Mouse (Mus musculus): ENCODE measurements around the gene Drc3. TPM values are rescaled to one million over a fixed set of nuclear protein-coding genes. Genes with fewer than 3 reads are reported as not detected.

The Drc3 gene
- polyA plus RNA-seq, 2 experiments = 0.20 to 0.39 TPM

DNA sequence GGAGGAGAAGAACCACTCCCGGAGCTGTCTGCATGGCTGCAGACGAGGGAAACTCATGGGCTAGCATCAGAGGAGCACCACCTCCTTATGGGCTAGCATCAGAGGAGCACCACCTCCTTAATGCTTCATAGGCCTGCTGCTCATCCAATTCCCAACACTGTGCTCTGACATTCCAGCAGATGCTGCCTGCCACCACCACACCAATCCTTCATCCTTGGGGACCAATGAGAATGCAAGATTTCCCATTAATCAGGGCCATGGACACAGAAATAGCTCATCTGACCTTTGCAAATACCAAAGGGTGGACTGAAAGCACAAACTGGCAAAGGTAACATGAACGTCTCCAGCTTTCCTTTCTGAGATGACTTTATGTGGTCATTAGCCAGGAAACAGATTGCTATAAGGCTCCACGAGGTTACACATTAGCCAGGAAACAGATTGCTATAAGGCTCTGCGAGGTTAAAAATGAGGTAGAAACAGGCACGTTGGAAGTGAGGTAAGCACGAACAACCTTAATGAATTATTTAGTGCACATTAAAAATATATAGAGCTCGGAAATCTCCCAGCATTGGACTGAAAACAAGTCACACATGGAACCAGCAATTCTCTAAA lies 32.6 kb upstream of the Drc3 start:
- no peak for ATAC-seq (ENCODE audit: insufficient read depth)
- 40% methylated on average over 8 of the region's 8 CpGs for WGBS (ENCODE audit: insufficient replicate concordance)
- H3K27ac ChIP-seq = no peak overlapping the region

GRCm38 (mm10) chr11:60321438-60321837 lies 31.7 kb upstream of the Drc3 start:
- no peak overlapping the region for H3K27ac ChIP-seq
- WGBS (ENCODE audit: insufficient replicate concordance) = 68% methylated on average over 2 of the region's 2 CpGs
- H3K9me3 ChIP-seq (ENCODE audit: control insufficient read depth, low read length) = no peaks in the 10 kb centered on the region
- no peak overlapping the region for H3K9ac ChIP-seq (replicated peaks)
- no peaks in the 10 kb centered on the region for H3K36me3 ChIP-seq (replicated peaks; ENCODE audit: control insufficient read depth, insufficient read depth, low read depth)
- DNase-seq (ENCODE audit: low read depth in 3 of 3, low spot score in 3 of 3) (no peak), ATAC-seq (ENCODE audit: insufficient read depth) (no peak)
- no peak overlapping the region for H3K4me3 ChIP-seq (ENCODE audit: insufficient read depth in 1 of 2, low read depth in 2 of 2, low read length in 2 of 2)
- H3K4me2 ChIP-seq (ENCODE audit: low read depth) = no peak overlapping the region
- TF ChIP-seq EP300 (IDR thresholded peaks at IDR 0.05; ENCODE audit: low read depth) (no peak), CTCF (IDR thresholded peaks at IDR 0.05; ENCODE audit: low read depth) (no peak)
- H3K4me1 ChIP-seq (replicated peaks; ENCODE audit: control insufficient read depth in 2 of 2, insufficient read depth in 2 of 2, low read length in 1 of 2) = peaks cover 5 to 17% of the 10 kb centered on the region in 2 experiments; a peak in 3 of 4 replicates
- no peaks in the 10 kb centered on the region for H3K27me3 ChIP-seq (ENCODE audit: control insufficient read depth, insufficient read depth, low read length)

More for the DNA sequence above, 32.6 kb upstream of the Drc3 start:
- no peak for DNase-seq (ENCODE audit: low read depth in 3 of 3, low spot score in 3 of 3)
- Histone ChIP-seq H3K27me3 (ENCODE audit: control insufficient read depth, insufficient read depth, low read length) (no peaks in the 10 kb centered on the region), H3K4me2 (ENCODE audit: low read depth) (no peak overlapping the region), H3K36me3 (replicated peaks; ENCODE audit: control insufficient read depth, insufficient read depth, low read depth) (no peaks in the 10 kb centered on the region), H3K4me3 (ENCODE audit: insufficient read depth in 1 of 2, low read depth in 2 of 2, low read length in 2 of 2) (no peak overlapping the region), H3K9ac (replicated peaks) (no peak overlapping the region), H3K9me3 (ENCODE audit: control insufficient read depth, low read length) (no peaks in the 10 kb centered on the region), H3K4me1 (replicated peaks; ENCODE audit: control insufficient read depth in 2 of 2, insufficient read depth in 2 of 2, low read length in 1 of 2) (peaks cover 5 to 17% of the 10 kb centered on the region in 2 experiments; a peak in 3 of 4 replicates)
- no peak for TF ChIP-seq CTCF (IDR thresholded peaks at IDR 0.05; ENCODE audit: low read depth)
- no peak for TF ChIP-seq EP300 (IDR thresholded peaks at IDR 0.05; ENCODE audit: low read depth)

- Histone ChIP-seq H3K4me3 (ENCODE audit: insufficient read depth in 1 of 2, low read depth in 2 of 2, low read length in 2 of 2) (no peak overlapping the region), H3K9me3 (ENCODE audit: control insufficient read depth, low read length) (no peaks in the 10 kb centered on the region), H3K9ac (replicated peaks) (no peak overlapping the region), H3K4me1 (replicated peaks; ENCODE audit: control insufficient read depth in 2 of 2, insufficient read depth in 2 of 2, low read length in 1 of 2) (peaks cover 5 to 11% of the 10 kb centered on the region in 2 experiments; a peak in 3 of 4 replicates), H3K36me3 (replicated peaks; ENCODE audit: control insufficient read depth, insufficient read depth, low read depth) (no peaks in the 10 kb centered on the region), H3K27me3 (ENCODE audit: control insufficient read depth, insufficient read depth, low read length) (no peaks in the 10 kb centered on the region), H3K4me2 (ENCODE audit: low read depth) (no peak overlapping the region), H3K27ac (no peak overlapping the region)
- no peak for ATAC-seq (ENCODE audit: insufficient read depth)
- no peak for TF ChIP-seq EP300 (IDR thresholded peaks at IDR 0.05; ENCODE audit: low read depth)
- TF ChIP-seq CTCF (IDR thresholded peaks at IDR 0.05; ENCODE audit: low read depth) = no peak
- no peak for DNase-seq (ENCODE audit: low read depth in 3 of 3, low spot score in 3 of 3)
These were observed 29.4 kb upstream of the Drc3 start for GRCm38 (mm10) chr11:60323731-60324130.

DNA sequence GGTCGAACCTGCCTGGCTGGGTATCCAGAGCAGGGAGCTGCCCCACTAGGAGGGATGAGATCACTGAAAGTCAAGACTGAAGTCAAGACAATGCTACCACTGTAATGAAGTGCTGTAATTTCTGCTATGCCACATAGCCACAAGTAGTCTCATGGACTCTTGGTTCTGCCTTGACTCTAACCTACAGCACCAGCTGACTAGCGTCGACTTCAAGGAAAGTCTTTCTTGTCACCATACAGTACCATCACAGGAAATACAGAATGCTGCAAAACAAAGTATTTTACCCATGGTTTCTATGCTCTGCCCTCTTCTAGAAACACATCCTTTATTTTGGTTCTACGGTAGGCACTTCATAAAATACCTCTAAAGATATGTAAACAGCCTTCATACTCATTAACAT lies 22.6 kb upstream of the Drc3 start:
- Histone ChIP-seq H3K27me3 (ENCODE audit: control insufficient read depth, insufficient read depth, low read length) (no peaks in the 10 kb centered on the region), H3K36me3 (replicated peaks; ENCODE audit: control insufficient read depth, insufficient read depth, low read depth) (no peaks in the 10 kb centered on the region), H3K4me3 (ENCODE audit: insufficient read depth in 1 of 2, low read depth in 2 of 2, low read length in 2 of 2) (no peak overlapping the region), H3K9ac (replicated peaks) (no peak overlapping the region), H3K4me2 (ENCODE audit: low read depth) (no peak overlapping the region), H3K4me1 (replicated peaks; ENCODE audit: control insufficient read depth in 2 of 2, insufficient read depth in 2 of 2, low read length in 1 of 2) (no peaks in the 10 kb centered on the region), H3K27ac (no peak overlapping the region), H3K9me3 (ENCODE audit: control insufficient read depth, low read length) (no peaks in the 10 kb centered on the region)
- no peak for ATAC-seq (ENCODE audit: insufficient read depth)
- TF ChIP-seq EP300 (IDR thresholded peaks at IDR 0.05; ENCODE audit: low read depth) (no peak), CTCF (IDR thresholded peaks at IDR 0.05; ENCODE audit: low read depth) (no peak)
- DNase-seq (ENCODE audit: low read depth in 3 of 3, low spot score in 3 of 3) = no peak
- WGBS (ENCODE audit: insufficient replicate concordance) = 71% methylated on average over 4 of the region's 4 CpGs

- no peaks in the 10 kb centered on the region for H3K36me3 ChIP-seq (replicated peaks; ENCODE audit: control insufficient read depth, insufficient read depth, low read depth)
- WGBS (ENCODE audit: insufficient replicate concordance) = 75% methylated on average over 5 of the region's 5 CpGs
- H3K27me3 ChIP-seq (ENCODE audit: control insufficient read depth, insufficient read depth, low read length) = no peaks in the 10 kb centered on the region
- no peaks in the 10 kb centered on the region for H3K4me1 ChIP-seq (replicated peaks; ENCODE audit: control insufficient read depth in 2 of 2, insufficient read depth in 2 of 2, low read length in 1 of 2)
- no peak overlapping the region for H3K27ac ChIP-seq
- H3K4me3 ChIP-seq (ENCODE audit: insufficient read depth in 1 of 2, low read depth in 2 of 2, low read length in 2 of 2) = no peak overlapping the region
- H3K9me3 ChIP-seq (ENCODE audit: control insufficient read depth, low read length) = no peaks in the 10 kb centered on the region
- H3K4me2 ChIP-seq (ENCODE audit: low read depth) = no peak overlapping the region
- no peak overlapping the region for H3K9ac ChIP-seq (replicated peaks)
- ATAC-seq (ENCODE audit: insufficient read depth) (no peak), DNase-seq (ENCODE audit: low read depth in 3 of 3, low spot score in 3 of 3) (no peak)
- TF ChIP-seq EP300 (IDR thresholded peaks at IDR 0.05; ENCODE audit: low read depth) = no peak
- TF ChIP-seq CTCF (IDR thresholded peaks at IDR 0.05; ENCODE audit: low read depth) = no peak
These were observed 19.7 kb upstream of the Drc3 start for GRCm38 (mm10) chr11:60333461-60333860.

Data from liver, embryonic 14.5 days (tissue).